Mouse (Mus musculus): ENCODE data around the gene 9130213A22Rik. TPM values are rescaled to one million over a fixed set of nuclear protein-coding genes. Genes with fewer than 3 reads are reported as not detected.

9130213A22Rik gene
- polyA plus RNA-seq, 1 experiment from 2014 or later = 0.14 TPM

GRCm38 (mm10) chr11:69121001-69121740 lies 1.2 kb downstream of the 9130213A22Rik start:
- peak overlapping the region; percentile 99 for H3K4me2 ChIP-seq (ENCODE audit: low read depth, low read length)
- H3K4me3 ChIP-seq (ENCODE audit: low read depth, low read length) = peak overlapping the region; percentile 88
- H3K27me3 ChIP-seq (replicated peaks; ENCODE audit: control insufficient read depth, insufficient read depth, low read length) = no peaks in the 10 kb centered on the region
- WGBS = 1% methylated on average over 30 of the region's 33 CpGs
- no peaks in the 10 kb centered on the region for H3K36me3 ChIP-seq (ENCODE audit: control insufficient read depth, insufficient read depth, low read length)
- peak; percentile 17 for DNase-seq (ENCODE audit: low spot score)
- no peak for ATAC-seq (ENCODE audit: low read depth)
- peak overlapping the region; percentile 84; the same call in 1 of the 2 replicates for H3K27ac ChIP-seq (replicated peaks; ENCODE audit: low read depth, low read length)
- peak overlapping the region; percentile 65 for H3K9ac ChIP-seq (ENCODE audit: low read depth, low read length)
- H3K9me3 ChIP-seq (ENCODE audit: control insufficient read depth, low read length) = no peaks in the 10 kb centered on the region
- peaks cover 23% of the 10 kb centered on the region for H3K4me1 ChIP-seq (ENCODE audit: control insufficient read depth, insufficient read depth, low read length)

GRCm38 (mm10) chr11:69120221-69121000 lies 2.0 kb downstream of the 9130213A22Rik start, which contains the start of gene Hes7:
Gene Hes7, plus strand, starts transcription at chr11:69120404.
- H3K9me3 ChIP-seq (ENCODE audit: control insufficient read depth, low read length) = no peaks in the 10 kb centered on the region
- peak within 1 kb of the TSS; percentile 88 for H3K4me3 ChIP-seq (ENCODE audit: low read depth, low read length)
- H3K36me3 ChIP-seq (ENCODE audit: control insufficient read depth, insufficient read depth, low read length) = no peaks in the 10 kb centered on the region
- DNase-seq (ENCODE audit: low spot score) (peak; percentile 26), ATAC-seq (ENCODE audit: low read depth) (no peak)
- peak within 1 kb of the TSS; percentile 84; the same call in 1 of the 2 replicates for H3K27ac ChIP-seq (replicated peaks; ENCODE audit: low read depth, low read length)
- peak within 1 kb of the TSS; percentile 65 for H3K9ac ChIP-seq (ENCODE audit: low read depth, low read length)
- peak within 1 kb of the TSS; percentile 99 for H3K4me2 ChIP-seq (ENCODE audit: low read depth, low read length)
- H3K4me1 ChIP-seq (ENCODE audit: control insufficient read depth, insufficient read depth, low read length) = peaks cover 21% of the 10 kb centered on the region
- H3K27me3 ChIP-seq (replicated peaks; ENCODE audit: control insufficient read depth, insufficient read depth, low read length) = no peaks in the 10 kb centered on the region
- WGBS = 2% methylated on average over 27 of the region's 27 CpGs

GRCm38 (mm10) chr11:69119446-69120155 lies 2.8 kb downstream of the 9130213A22Rik start:
- ATAC-seq (ENCODE audit: low read depth) (no peak), DNase-seq (ENCODE audit: low spot score) (no peak)
- H3K27me3 ChIP-seq (replicated peaks; ENCODE audit: control insufficient read depth, insufficient read depth, low read length) = no peaks in the 10 kb centered on the region
- H3K36me3 ChIP-seq (ENCODE audit: control insufficient read depth, insufficient read depth, low read length) = no peaks in the 10 kb centered on the region
- peak overlapping the region; percentile 88 for H3K4me3 ChIP-seq (ENCODE audit: low read depth, low read length)
- H3K4me2 ChIP-seq (ENCODE audit: low read depth, low read length) = peak overlapping the region; percentile 99
- 33% methylated on average over 14 of the region's 14 CpGs for WGBS
- H3K27ac ChIP-seq (replicated peaks; ENCODE audit: low read depth, low read length) = no peak overlapping the region
- peaks cover 21% of the 10 kb centered on the region for H3K4me1 ChIP-seq (ENCODE audit: control insufficient read depth, insufficient read depth, low read length)
- 0 out of 2 replicates have a peak overlapping the region, but pooled peaks have one; percentile 37 for H3K9ac ChIP-seq (ENCODE audit: low read depth, low read length)
- H3K9me3 ChIP-seq (ENCODE audit: control insufficient read depth, low read length) = no peaks in the 10 kb centered on the region

- DNase-seq (ENCODE audit: low spot score) = peak; percentile 81
- no peaks in the 10 kb centered on the region for H3K36me3 ChIP-seq (ENCODE audit: control insufficient read depth, insufficient read depth, low read length)
- H3K27ac ChIP-seq (replicated peaks; ENCODE audit: low read depth, low read length) = peak overlapping the region; percentile 78; the same call in 1 of the 2 replicates
- peak overlapping the region; percentile 99 for H3K4me2 ChIP-seq (ENCODE audit: low read depth, low read length)
- no peaks in the 10 kb centered on the region for H3K27me3 ChIP-seq (replicated peaks; ENCODE audit: control insufficient read depth, insufficient read depth, low read length)
- H3K4me1 ChIP-seq (ENCODE audit: control insufficient read depth, insufficient read depth, low read length) = peaks cover 21% of the 10 kb centered on the region
- peak overlapping the region; percentile 84 for H3K4me3 ChIP-seq (ENCODE audit: low read depth, low read length)
- WGBS = 2% methylated on average over 15 of the region's 15 CpGs
- peak overlapping the region; percentile 81; the same call in 1 of the 2 replicates for H3K9ac ChIP-seq (ENCODE audit: low read depth, low read length)
- 0 out of 2 replicates have a peak, but pooled peaks have one; percentile 10 for ATAC-seq (ENCODE audit: low read depth)
- H3K9me3 ChIP-seq (ENCODE audit: control insufficient read depth, low read length) = no peaks in the 10 kb centered on the region
These were observed 3.6 kb downstream of the 9130213A22Rik start for GRCm38 (mm10) chr11:69118765-69119164.

- under 1% methylated on average over 38 of the region's 45 CpGs for WGBS
- no peaks in the 10 kb centered on the region for H3K9me3 ChIP-seq (ENCODE audit: control insufficient read depth, low read length)
- peaks cover 21% of the 10 kb centered on the region for H3K4me1 ChIP-seq (ENCODE audit: control insufficient read depth, insufficient read depth, low read length)
- H3K36me3 ChIP-seq (ENCODE audit: control insufficient read depth, insufficient read depth, low read length) = no peaks in the 10 kb centered on the region
- ATAC-seq (ENCODE audit: low read depth) = 0 out of 2 replicates have a peak, but pooled peaks have one; percentile 4
- H3K27me3 ChIP-seq (replicated peaks; ENCODE audit: control insufficient read depth, insufficient read depth, low read length) = no peaks in the 10 kb centered on the region
- H3K27ac ChIP-seq (replicated peaks; ENCODE audit: low read depth, low read length) = peak overlapping the region; percentile 78
- peak overlapping the region; percentile 99 for H3K4me2 ChIP-seq (ENCODE audit: low read depth, low read length)
- H3K4me3 ChIP-seq (ENCODE audit: low read depth, low read length) = peak overlapping the region; percentile 84
- DNase-seq (ENCODE audit: low spot score) = peak; percentile 70
- H3K9ac ChIP-seq (ENCODE audit: low read depth, low read length) = peak overlapping the region; percentile 81
These were observed 4.4 kb downstream of the 9130213A22Rik start for GRCm38 (mm10) chr11:69117737-69118695.

GRCm38 (mm10) chr11:69116843-69117242 lies 5.5 kb downstream of the 9130213A22Rik start:
- no peak for DNase-seq (ENCODE audit: low spot score)
- H3K36me3 ChIP-seq (ENCODE audit: control insufficient read depth, insufficient read depth, low read length) = no peaks in the 10 kb centered on the region
- peak overlapping the region; percentile 99 for H3K4me2 ChIP-seq (ENCODE audit: low read depth, low read length)
- no peak overlapping the region for H3K27ac ChIP-seq (replicated peaks; ENCODE audit: low read depth, low read length)
- 57% methylated on average over 5 of the region's 5 CpGs for WGBS
- H3K9me3 ChIP-seq (ENCODE audit: control insufficient read depth, low read length) = no peaks in the 10 kb centered on the region
- ATAC-seq (ENCODE audit: low read depth) = no peak
- H3K27me3 ChIP-seq (replicated peaks; ENCODE audit: control insufficient read depth, insufficient read depth, low read length) = no peaks in the 10 kb centered on the region
- no peak overlapping the region for H3K9ac ChIP-seq (ENCODE audit: low read depth, low read length)
- H3K4me1 ChIP-seq (ENCODE audit: control insufficient read depth, insufficient read depth, low read length) = peaks cover 28% of the 10 kb centered on the region
- H3K4me3 ChIP-seq (ENCODE audit: low read depth, low read length) = no peak overlapping the region

- Histone ChIP-seq H3K27me3 (replicated peaks; ENCODE audit: control insufficient read depth, insufficient read depth, low read length) (no peaks in the 10 kb centered on the region), H3K4me2 (ENCODE audit: low read depth, low read length) (no peak overlapping the region), H3K36me3 (ENCODE audit: control insufficient read depth, insufficient read depth, low read length) (peaks cover 1% of the 10 kb centered on the region), H3K9ac (ENCODE audit: low read depth, low read length) (no peak overlapping the region), H3K4me3 (ENCODE audit: low read depth, low read length) (no peak overlapping the region), H3K9me3 (ENCODE audit: control insufficient read depth, low read length) (no peaks in the 10 kb centered on the region), H3K4me1 (ENCODE audit: control insufficient read depth, insufficient read depth, low read length) (peaks cover 18% of the 10 kb centered on the region), H3K27ac (replicated peaks; ENCODE audit: low read depth, low read length) (no peak overlapping the region)
- DNase-seq (ENCODE audit: low spot score) (no peak), ATAC-seq (ENCODE audit: low read depth) (no peak)
- 80% methylated on average over 3 of the region's 3 CpGs for WGBS
These were observed 7.8 kb downstream of the 9130213A22Rik start for GRCm38 (mm10) chr11:69114621-69115020.
